Mouse (Mus musculus) midbrain, embryonic 10.5 days (tissue): Measurements from ENCODE around the gene Lrrc8d. TPM values are rescaled to one million over a fixed set of nuclear protein-coding genes. Genes with fewer than 3 reads are reported as not detected.
"Not testable (repeated sequence)": the region's sequence is repeated elsewhere in the genome, so short reads cannot be mapped to it uniquely, and the experiment has no call there.

Experiments
- DNase-seq: peaks from one replicate; pipeline ENCODE4 v3.0.0-alpha.2; 2017; ENCODE audit warnings: low spot score
- H3K27ac ChIP-seq: fragments of 300-500 bp; sonication (generic); replicated peaks from 2 replicates; pipeline ENCODE4 v1.5.1; 2016; ENCODE audit warnings: mild to moderate bottlenecking
- H3K27me3 ChIP-seq: fragments of 300-500 bp; sonication (generic); 2 replicates; pipeline ENCODE4 v1.6.1; 2016; ENCODE audit warnings: low read depth, mild to moderate bottlenecking; ENCODE audit not compliant: poor library complexity, severe bottlenecking
- H3K36me3 ChIP-seq: fragments of 300-500 bp; sonication (generic); 2 replicates; pipeline ENCODE4 v1.6.1; 2016; ENCODE audit warnings: mild to moderate bottlenecking, moderate library complexity
- H3K4me1 ChIP-seq: fragments of 300-500 bp; sonication (generic); 2 replicates; pipeline ENCODE4 v1.6.1; 2016
- H3K4me3 ChIP-seq: fragments of 300-500 bp; sonication (generic); 2 replicates; pipeline ENCODE4 v1.5.1; 2016; ENCODE audit warnings: mild to moderate bottlenecking, moderate library complexity
- H3K9me3 ChIP-seq: fragments of 300-500 bp; sonication (generic); replicated peaks from 2 replicates; pipeline ENCODE4 v1.6.1; 2016; ENCODE audit warnings: mild to moderate bottlenecking
- WGBS: fragments of 180-500 bp; shearing (Covaris S2); methylation state at CpG from one replicate; pipeline ENCODE4 v1.1.7; 2016; 5-methylcytosine and 5-hydroxymethylcytosine counted together
- polyA plus RNA-seq: library from polyadenylated mRNA; unstranded; fragments of >200 nt; fragmentation: Nextera tagmentation; extraction: Ambion mirVana; gene quantifications from 2 replicates; pipeline ENCODE4 v1.2.1, GENCODE M21; 2016

The Lrrc8d gene
- polyA plus RNA-seq, 1 experiment from 2014 or later, result 20.7 TPM

GRCm38 (mm10) chr5:105844044-105844753 is 144.4 kb downstream of the Lrrc8d start:
- WGBS, result 88% methylated on average over 10 of the region's 10 CpGs
- no peak for DNase-seq
- no peak overlapping the region for H3K27ac ChIP-seq

DNA sequence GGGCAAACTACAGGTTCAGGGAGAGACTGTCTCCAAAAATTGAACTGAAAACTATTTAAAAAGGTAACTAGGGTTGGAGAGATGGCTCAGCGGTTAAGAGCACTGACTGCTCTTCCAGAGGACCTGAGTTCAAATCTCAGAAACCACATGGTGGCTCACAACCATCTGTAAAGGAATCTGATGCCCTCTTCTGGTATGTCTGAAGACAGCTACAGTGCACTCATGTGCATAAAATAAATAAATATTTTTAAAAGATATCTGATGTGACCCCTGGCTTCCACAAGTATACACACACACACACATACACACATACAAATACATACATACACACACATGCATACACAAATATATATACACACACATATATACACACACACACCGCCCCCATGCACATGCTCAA is 145.3 kb downstream of the Lrrc8d start:
- no peak for DNase-seq
- Histone ChIP-seq H3K27ac (no peak overlapping the region), H3K9me3 (no peaks in the 10 kb centered on the region), H3K4me1 (no peaks in the 10 kb centered on the region), H3K27me3 (no peaks in the 10 kb centered on the region), H3K4me3 (no peak overlapping the region), H3K36me3 (no peaks in the 10 kb centered on the region)
- WGBS, result 95% methylated on average over 2 of the region's 2 CpGs

More at GRCm38 (mm10) chr5:105844044-105844753, 144.4 kb downstream of the Lrrc8d start:
- no peaks in the 10 kb centered on the region for H3K4me1 ChIP-seq
- H3K36me3 ChIP-seq, result no peaks in the 10 kb centered on the region
- no peak overlapping the region for H3K4me3 ChIP-seq
- H3K27me3 ChIP-seq, result no peaks in the 10 kb centered on the region
- H3K9me3 ChIP-seq, result no peaks in the 10 kb centered on the region

DNA sequence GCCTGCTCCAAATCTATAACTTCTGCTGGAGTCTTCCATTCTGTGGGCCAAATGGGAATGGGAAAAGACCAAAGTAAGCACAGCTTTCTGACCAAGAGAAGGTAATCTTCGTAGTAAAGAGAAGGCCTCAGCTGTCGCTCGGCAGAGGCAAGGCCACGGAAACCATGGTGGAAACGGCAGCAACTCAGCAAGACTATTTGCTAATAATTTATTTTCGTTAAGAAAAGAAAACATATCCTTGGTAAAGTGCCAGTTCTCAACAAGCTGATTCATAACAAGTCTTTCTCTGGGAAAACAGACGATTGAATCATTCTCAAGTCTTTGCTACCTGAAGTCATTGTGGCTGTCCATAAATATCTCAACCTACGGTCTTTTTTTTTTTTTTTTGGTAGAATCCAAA is 148.0 kb downstream of the Lrrc8d start:
- no peak overlapping the region for H3K4me3 ChIP-seq
- WGBS, result 92% methylated on average over 8 of the region's 8 CpGs
- no peaks in the 10 kb centered on the region for H3K4me1 ChIP-seq
- H3K9me3 ChIP-seq, result no peaks in the 10 kb centered on the region
- no peak for DNase-seq
- no peak overlapping the region for H3K27ac ChIP-seq
- H3K36me3 ChIP-seq, result no peaks in the 10 kb centered on the region
- no peaks in the 10 kb centered on the region for H3K27me3 ChIP-seq

DNA sequence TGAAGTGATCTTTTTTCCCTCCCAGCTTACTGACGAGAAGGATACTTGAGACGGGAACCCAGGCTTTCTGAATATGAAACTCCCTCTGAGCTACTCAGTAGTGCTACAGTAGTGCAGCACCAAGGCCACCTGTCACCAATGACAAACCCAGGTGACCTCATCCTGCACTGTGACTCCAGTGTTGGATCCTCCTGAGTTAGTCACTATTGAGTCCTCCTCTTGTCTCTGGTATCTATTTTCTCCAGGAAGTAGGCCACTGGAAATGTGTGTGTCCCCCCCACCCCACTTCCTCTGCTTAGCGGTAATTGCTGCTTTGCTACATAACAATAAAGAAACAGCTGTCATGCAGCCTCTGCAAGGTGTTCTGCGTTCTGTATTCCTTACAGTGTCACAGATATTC is 149.5 kb downstream of the Lrrc8d start:
- Histone ChIP-seq H3K36me3 (no peaks in the 10 kb centered on the region), H3K27ac (no peak overlapping the region), H3K9me3 (no peaks in the 10 kb centered on the region), H3K4me3 (no peak overlapping the region), H3K27me3 (no peaks in the 10 kb centered on the region), H3K4me1 (no peaks in the 10 kb centered on the region)
- DNase-seq, result no peak
- 82% methylated on average over 4 of the region's 4 CpGs for WGBS

DNA sequence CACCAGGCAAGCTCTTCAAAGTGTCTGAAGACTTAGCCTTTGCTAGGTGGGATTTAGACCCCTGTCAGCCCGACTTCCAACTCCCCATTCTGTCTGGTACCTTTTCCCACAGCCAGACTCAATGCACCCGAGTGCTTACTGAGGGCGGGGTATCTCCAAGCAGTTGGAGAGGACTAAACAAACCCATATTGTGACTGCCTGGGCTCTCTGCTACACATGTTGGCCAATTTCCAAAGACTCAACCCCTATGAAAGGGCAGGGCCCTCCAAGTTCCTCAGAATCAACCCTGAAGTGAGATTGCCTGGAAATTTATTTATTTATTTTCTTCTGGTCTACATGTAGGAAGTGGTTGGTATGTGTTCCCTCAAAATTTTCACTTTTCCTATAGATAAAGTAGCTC is 149.9 kb downstream of the Lrrc8d start:
- H3K9me3 ChIP-seq, result no peaks in the 10 kb centered on the region
- DNase-seq, result no peak

GRCm38 (mm10) chr5:105853271-105853670 is 153.5 kb downstream of the Lrrc8d start:
- H3K36me3 ChIP-seq, result no peaks in the 10 kb centered on the region
- 89% methylated on average over 9 of the region's 9 CpGs for WGBS
- no peak overlapping the region for H3K4me3 ChIP-seq
- H3K9me3 ChIP-seq, result no peaks in the 10 kb centered on the region
- no peaks in the 10 kb centered on the region for H3K4me1 ChIP-seq
- H3K27me3 ChIP-seq, result no peaks in the 10 kb centered on the region
- no peak overlapping the region for H3K27ac ChIP-seq
- no peak for DNase-seq

More for the DNA sequence above, 149.9 kb downstream of the Lrrc8d start:
- Histone ChIP-seq H3K27me3 (no peaks in the 10 kb centered on the region), H3K36me3 (no peaks in the 10 kb centered on the region), H3K4me1 (no peaks in the 10 kb centered on the region), H3K4me3 (no peak overlapping the region), H3K27ac (no peak overlapping the region)
- 81% methylated on average over 3 of the region's 3 CpGs for WGBS

DNA sequence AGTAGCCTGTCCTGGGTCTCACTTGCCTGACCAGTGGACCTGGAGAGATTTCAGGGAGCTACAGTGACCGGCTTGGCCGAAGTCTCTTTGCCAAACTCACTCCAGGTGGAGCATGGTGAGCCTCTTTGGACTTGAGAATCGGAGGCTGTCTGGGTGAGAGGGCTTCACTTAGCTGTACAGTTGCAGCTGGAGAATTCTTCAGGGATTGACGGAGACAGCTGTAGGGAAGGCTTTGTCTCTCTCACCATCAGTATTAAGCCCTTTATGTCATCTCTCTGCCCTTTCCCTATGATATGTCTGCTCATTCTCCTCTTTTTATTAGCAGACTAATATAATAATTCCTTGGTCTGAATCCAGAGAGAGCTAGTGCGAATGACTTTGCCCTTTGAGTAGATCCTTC is 157.7 kb downstream of the Lrrc8d start:
- no peak overlapping the region for H3K27ac ChIP-seq

DNA sequence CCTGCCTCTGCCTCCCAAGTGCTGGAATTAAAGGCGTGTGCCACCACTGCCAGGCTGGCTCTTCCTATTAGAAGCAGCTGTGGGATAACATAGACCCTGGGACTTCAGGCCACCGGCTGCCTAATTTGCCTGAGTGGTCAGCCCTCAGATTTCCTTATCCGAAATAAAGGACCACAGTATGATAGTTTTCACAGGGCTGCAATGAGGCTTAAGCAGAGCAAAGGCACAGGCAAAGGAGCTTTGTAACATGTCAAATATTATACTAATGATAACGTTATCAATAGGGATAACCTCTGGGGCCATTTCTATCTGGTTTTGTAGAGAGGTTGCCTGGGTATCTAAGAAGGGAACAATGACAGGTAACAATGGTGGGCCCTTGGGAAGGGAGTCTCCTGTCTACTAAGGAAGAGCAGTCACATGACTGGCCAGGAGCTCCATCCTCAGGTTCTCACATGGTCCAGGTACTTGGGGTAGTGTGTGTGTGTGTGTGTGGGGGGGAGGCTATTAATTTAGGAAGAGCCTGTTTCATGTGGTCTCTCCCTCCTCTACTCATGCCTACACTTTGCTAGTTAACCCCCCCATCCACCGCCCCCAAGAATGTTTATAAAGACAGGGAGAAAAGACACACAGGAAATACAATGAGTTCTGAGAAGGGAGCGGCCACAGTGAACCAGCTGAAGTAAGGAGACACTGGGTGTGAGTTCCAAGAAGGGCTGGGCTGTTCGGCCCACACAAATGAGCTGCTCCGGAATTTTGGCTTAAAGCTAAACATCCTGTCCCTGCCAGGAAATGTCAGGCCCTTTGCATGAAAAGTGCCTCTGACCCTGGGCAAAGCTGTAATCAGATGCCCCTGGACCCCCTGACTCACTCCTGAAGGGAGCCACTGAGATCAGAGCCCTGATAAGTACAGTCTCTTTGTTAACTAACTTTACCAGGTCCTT is 159.3 kb downstream of the Lrrc8d start:
- DNase-seq, result no peak
- no peaks in the 10 kb centered on the region for H3K36me3 ChIP-seq

More for the DNA sequence above, 157.7 kb downstream of the Lrrc8d start:
- no peaks in the 10 kb centered on the region for H3K4me1 ChIP-seq
- H3K9me3 ChIP-seq, result no peaks in the 10 kb centered on the region
- no peaks in the 10 kb centered on the region for H3K36me3 ChIP-seq
- WGBS, result 92% methylated on average over 5 of the region's 5 CpGs
- no peak for DNase-seq
- no peaks in the 10 kb centered on the region for H3K27me3 ChIP-seq
- H3K4me3 ChIP-seq, result no peak overlapping the region

GRCm38 (mm10) chr5:105859716-105860460 is 160.1 kb downstream of the Lrrc8d start:
- no peaks in the 10 kb centered on the region for H3K4me1 ChIP-seq
- peak; percentile 11 for DNase-seq
- 70% methylated on average over 11 of the region's 11 CpGs for WGBS

More for the DNA sequence above, 159.3 kb downstream of the Lrrc8d start:
- no peaks in the 10 kb centered on the region for H3K4me1 ChIP-seq
- H3K9me3 ChIP-seq, result no peaks in the 10 kb centered on the region
- 75% methylated on average over 8 of the region's 8 CpGs for WGBS
- no peak overlapping the region for H3K4me3 ChIP-seq
- H3K27ac ChIP-seq, result no peak overlapping the region
- H3K27me3 ChIP-seq, result no peaks in the 10 kb centered on the region

DNA sequence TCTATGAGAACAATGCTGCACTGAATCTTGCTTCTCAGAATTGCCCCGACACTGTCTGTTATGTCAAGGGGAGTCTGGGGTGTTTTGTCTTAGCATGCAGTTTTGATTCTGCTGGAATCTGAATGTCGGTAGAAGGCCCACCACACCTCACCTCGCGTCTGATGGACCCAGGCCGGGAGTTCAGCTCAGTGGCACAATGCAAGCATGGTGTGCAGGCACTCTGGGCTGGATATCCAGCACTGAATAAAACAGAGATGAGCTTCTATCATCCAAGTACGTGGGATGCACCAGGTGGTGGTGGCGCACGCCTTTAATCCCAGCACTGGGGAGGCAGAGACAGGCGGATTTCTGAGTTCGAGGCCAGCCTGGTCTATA is 160.7 kb downstream of the Lrrc8d start:
- Histone ChIP-seq H3K36me3 (no peaks in the 10 kb centered on the region), H3K27me3 (no peaks in the 10 kb centered on the region), H3K4me1 (no peaks in the 10 kb centered on the region), H3K9me3 (no peaks in the 10 kb centered on the region), H3K4me3 (no peak overlapping the region), H3K27ac (no peak overlapping the region)
- 91% methylated on average over 10 of the region's 10 CpGs for WGBS
- DNase-seq, result peak; percentile 7

More at GRCm38 (mm10) chr5:105859716-105860460, 160.1 kb downstream of the Lrrc8d start:
- Histone ChIP-seq H3K27ac (no peak overlapping the region), H3K9me3 (no peaks in the 10 kb centered on the region), H3K27me3 (no peaks in the 10 kb centered on the region), H3K4me3 (no peak overlapping the region), H3K36me3 (no peaks in the 10 kb centered on the region)

DNA sequence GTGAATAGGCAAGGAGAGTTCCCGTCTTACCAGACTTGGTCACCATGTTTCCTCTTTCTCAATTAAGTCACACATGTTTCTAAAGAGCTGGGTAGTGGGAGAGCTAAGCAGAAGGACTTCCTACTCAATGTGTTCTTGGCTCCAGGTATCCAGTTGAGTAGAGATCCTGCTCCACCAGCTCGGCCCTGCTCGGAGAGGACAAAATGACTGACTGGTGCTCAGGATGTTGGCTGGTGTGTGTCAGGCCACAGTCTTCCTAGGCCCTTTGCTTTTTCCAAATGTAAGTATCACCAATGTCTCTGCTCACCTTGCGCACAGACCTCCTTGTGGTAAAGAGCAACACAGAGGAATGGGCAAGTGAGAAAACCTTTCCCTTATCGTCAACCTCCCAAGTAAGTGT is 161.8 kb downstream of the Lrrc8d start:
- no peaks in the 10 kb centered on the region for H3K36me3 ChIP-seq
- H3K27me3 ChIP-seq, result no peaks in the 10 kb centered on the region
- no peaks in the 10 kb centered on the region for H3K4me1 ChIP-seq
- no peak overlapping the region for H3K27ac ChIP-seq
- H3K9me3 ChIP-seq, result no peaks in the 10 kb centered on the region
- DNase-seq, result peak; percentile 8
- WGBS, result 93% methylated on average over 5 of the region's 5 CpGs
- H3K4me3 ChIP-seq, result no peak overlapping the region

DNA sequence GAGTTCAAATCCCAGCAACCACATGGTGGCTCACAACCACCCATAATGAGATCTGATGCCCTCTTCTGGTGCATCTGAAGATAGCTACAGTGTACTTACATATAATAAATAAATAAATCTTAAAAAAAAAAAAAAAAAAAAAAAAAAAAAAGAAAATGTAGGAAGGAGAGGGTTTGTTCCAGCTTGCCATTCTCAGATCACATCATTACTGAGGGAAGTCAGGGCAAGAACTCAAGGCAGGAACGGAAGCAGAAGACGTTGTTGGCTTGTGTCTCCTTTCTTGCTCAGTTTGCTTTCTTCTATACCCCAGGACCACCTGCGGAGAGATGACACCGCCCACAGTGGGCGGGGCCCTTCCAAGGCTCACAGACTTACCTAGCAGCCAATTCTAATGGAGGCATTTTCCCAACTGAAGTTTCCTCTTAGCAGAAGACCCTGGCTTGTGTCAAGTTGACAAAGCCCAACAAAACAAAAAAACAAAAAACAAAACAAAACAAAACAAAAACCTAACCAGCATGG is 165.4 kb downstream of the Lrrc8d start:
- H3K27me3 ChIP-seq, H3K4me1 ChIP-seq, H3K4me3 ChIP-seq, H3K36me3 ChIP-seq, H3K27ac ChIP-seq, H3K9me3 ChIP-seq: not testable (repeated sequence)
- peak; percentile 7 for DNase-seq
- WGBS, result 56% methylated on average over 5 of the region's 5 CpGs
